Mouse (Mus musculus) bone marrow, adult 2 months (tissue): ENCODE measurements around the gene Pdzd8.

ENCODE experiments used
- CTCF ChIP-seq: fragments of 200-500 bp; IDR thresholded peaks from 2 replicates; pipeline ENCODE4 v1.5.1; 2011; ENCODE audit warnings: low read length, control low read depth; ENCODE audit not compliant: control insufficient read depth, insufficient read depth
- POLR2A ChIP-seq: fragments of 200-500 bp; IDR thresholded peaks from 2 replicates; pipeline ENCODE4 v1.6.1; 2011; ENCODE audit warnings: low read depth, mild to moderate bottlenecking, control low read depth, low read length, borderline replicate concordance; ENCODE audit not compliant: control insufficient read depth

- TF ChIP-seq CTCF (no peak), POLR2A (no peak)
These were observed 72.4 kb downstream of the Pdzd8 start for GRCm38 (mm10) chr19:59273190-59273589.
